Mouse (Mus musculus): ENCODE results near the gene Sh3bp2.

- TF ChIP-seq GATA1 (IDR thresholded peaks at IDR 0.05; ENCODE audit: borderline replicate concordance, low read length) = no peak
- TF ChIP-seq FLI1 (IDR thresholded peaks at IDR 0.05; ENCODE audit: low read length) = no peak
These were observed 49.1 kb downstream of the Sh3bp2 start for GRCm38 (mm10) chr5:34574721-34575120.
